Mouse (Mus musculus): ENCODE data around the gene Galnt11.
"Not testable (repeated sequence)": the region's sequence is repeated elsewhere in the genome, so short reads cannot be mapped to it uniquely, and the experiment has no call there.

Galnt11 gene

DNA sequence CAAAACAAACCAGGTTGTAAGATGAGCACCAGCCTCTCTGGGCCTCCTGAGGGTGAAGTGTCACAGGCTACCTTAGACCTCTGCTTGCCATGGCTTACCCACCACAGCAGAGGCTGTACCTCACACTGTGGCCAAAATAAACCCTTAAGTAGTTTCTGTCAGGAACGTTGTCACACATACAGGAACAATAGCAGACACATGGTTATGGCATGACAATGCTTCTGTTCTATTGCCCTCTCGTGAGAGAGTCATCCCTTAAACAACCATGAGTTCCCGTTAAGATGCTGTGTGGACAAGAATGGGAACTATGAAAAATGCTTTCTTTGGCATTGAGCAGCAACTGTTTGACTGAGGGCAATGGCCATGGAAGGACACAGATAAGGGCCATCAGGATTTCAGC lies at the start of gene Galnt11:
Gene Galnt11, plus strand, starts transcription at position 301 of the 400 bp plus-strand sequence.
- DNase-seq (ENCODE audit: extremely low read depth, low read depth, low spot score): no peak

DNA sequence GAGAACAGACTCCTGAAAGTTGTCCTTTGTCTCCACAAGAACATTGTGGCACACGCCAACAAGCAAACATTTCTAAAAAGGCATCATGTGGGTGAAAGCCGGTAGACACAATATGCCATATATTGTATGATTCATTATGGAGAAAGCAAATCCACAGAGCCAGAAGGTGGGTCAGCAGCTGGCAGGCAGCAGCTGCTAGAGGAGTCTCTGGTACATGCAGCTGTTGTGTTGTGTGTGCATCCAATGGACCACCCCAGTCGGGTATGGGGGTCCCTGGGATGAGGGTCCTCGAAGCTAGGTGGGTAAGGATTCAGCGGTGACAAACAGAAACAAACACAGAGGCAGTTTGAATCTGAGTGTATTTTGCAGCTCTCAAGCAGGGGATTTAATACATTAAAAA lies 43.8 kb upstream of the Galnt11 start:
- DNase-seq (ENCODE audit: extremely low read depth, low read depth, low spot score): not testable (repeated sequence)

DNA sequence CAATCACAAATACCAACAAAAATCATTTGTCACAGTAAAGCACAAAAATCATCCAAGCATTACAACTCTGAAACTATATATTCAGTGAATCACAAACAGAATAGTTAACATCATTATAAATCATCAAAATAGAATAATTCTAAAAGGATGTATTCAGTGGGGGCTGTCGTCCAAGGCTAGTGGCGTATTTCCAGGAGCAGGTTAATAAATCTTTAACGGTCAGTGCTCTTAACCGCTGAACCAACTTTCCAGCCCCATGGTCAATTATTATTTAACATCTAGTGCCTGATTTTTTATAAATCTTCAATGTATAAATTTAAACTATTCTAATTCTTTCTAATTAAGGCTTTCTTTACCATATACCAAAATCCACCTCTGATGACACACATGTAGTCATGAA lies 43.2 kb upstream of the Galnt11 start:
- not testable (repeated sequence) for DNase-seq (ENCODE audit: extremely low read depth, low read depth, low spot score)

DNA sequence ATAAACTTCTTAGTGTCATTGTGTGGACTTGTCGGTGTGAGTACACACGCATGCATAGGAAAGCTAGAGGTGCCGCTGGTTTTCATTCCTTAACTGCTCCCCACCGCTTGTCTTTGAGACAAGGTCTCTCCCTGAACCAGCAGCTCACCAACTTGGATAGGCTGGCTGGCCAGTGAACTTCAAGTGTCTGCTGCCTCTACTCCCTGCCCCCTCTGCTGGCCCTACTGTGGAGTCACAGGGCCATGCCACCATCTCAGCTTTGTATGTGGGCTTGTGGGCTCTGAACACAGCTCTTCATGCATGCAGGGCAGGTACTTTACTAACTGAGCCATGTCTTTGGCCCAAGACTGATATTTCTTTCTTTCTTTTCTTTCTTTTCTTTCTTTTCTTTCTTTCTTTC lies 42.4 kb upstream of the Galnt11 start:
- no peak for DNase-seq (ENCODE audit: extremely low read depth, low read depth, low spot score)

DNA sequence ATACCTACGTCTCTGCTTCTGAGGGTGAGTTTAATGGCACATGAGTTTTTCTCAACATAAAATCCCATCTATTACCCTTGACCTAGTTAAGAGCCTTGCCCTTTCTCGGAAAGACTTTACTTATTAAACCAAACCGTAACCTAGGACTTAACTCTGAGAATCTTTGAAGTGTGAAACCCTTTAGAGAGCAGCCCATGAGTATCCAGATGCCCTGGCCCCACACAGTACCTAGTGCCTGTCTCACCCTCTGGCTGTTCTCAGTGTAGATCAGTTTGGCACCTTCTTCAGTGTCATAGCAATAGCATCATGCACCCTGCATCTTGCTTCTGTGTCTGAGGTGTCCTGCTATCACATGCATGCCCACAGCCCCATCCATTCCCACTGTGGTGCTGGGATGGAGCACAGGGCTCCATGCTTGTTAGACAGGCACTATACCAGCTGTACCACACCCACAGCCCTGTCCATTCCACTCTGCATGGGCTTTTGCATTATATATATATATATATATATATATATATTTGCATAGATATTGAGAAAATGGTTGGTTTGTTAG lies 41.7 kb upstream of the Galnt11 start:
- no peak for DNase-seq (ENCODE audit: extremely low read depth, low read depth, low spot score)

DNA sequence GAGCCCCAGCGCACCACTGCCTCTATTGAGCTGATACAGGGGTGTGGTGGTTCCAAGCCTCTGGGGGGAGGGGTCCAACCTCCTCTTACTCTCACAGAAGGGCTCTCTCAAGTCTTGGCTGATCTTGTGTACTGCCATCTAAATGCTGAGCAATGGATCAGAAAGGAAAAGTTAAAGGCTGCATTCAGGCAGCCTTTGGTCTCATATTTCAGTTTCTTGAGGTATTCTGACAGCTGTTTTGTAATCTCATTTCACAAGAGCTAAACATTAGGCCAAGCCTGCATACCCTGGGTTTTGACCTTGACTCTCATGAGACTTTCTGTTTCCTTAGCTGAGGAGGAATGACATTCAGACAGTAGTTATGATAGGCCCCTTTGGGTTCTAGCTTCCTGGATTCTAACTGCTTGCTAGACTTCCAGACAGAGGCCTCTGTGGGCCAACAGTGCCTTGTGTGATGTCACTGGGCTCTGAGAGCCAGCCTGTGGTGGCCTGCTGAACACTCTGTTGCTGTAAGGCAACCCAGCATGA lies 40.6 kb upstream of the Galnt11 start, which contains the start of gene Galntl5:
Gene Galntl5, plus strand, starts transcription at position 457 of the 528 bp plus-strand sequence.
- DNase-seq (ENCODE audit: extremely low read depth, low read depth, low spot score): no peak

DNA sequence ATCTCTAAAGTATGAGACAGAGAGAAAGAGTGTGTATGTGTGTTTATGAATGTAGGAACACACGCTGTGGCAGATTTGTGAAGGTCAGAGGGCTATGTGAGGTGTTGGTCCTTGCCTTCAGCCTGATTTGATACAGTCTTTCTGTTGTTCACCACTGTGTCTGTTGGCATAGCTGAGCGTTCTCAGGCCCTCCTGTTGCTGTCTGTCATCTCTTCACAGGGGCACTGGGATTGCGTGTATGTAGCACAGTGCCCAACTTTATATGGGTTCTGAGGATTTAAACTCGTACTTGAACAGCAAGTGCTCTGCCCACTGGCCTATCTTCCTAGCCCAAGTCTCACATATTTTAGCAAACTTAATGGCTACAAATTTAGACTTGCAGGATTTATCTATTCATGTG lies 38.1 kb upstream of the Galnt11 start:
- no peak for DNase-seq (ENCODE audit: extremely low read depth, low read depth, low spot score)

DNA sequence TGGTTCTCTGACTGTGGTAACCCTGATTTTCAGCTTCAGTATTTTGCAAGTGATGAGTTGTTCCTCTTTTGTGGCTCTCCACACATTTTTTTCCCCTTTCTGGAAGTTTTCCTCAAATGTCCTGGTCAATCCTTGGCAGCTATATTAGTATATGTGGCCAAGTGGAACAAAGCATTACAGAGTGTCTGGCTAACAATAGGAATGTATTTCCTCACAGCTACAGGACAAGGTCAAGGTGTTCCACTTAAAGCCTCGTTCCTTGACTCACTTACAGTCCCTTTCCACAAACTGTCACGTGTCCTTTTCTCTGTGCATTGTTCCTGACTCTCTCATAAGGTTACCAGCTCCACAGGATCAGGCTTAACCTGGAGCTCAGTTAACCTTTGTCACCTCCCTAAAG lies 37.1 kb upstream of the Galnt11 start:
- DNase-seq (ENCODE audit: extremely low read depth, low read depth, low spot score): peak; percentile 21

DNA sequence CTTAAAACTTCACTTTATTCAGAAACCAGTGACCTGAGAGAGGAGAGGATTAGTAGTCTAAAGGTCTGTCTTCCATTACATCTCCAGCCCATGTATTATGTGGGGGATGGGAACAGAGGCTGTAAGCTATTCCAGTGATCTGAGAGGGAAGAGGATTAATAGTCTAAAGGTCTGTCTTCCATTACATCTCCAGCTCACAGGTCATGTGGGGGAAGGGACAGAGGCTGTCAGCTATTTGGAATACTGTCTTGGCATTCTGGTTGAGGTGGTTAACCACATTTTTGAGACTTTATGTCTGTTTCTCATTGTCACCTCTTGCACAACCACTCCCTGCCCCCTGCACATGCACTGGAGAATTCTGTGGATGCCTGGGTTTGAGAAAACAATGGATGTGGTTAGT lies 34.0 kb upstream of the Galnt11 start:
- no peak for DNase-seq (ENCODE audit: extremely low read depth, low read depth, low spot score)

DNA sequence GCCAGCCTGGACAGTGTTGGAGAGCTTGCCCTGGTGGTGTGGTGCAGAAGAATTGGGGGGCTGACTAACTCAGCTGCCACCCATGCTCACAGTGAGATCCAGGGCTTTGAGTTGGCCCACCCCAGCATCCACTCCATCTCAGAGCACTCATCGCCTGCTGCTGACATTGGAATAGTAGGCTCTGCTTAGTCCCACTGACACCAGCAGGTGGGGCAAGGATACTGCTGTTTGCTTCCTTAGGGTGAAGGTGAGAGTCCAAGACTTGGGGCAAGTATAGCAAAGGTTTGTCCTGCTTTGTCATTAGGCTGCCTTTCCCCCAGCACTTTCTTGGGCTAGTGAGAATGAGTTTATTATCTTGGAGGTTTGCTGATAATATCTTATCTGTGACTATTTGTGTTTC lies 32.9 kb upstream of the Galnt11 start:
- DNase-seq (ENCODE audit: extremely low read depth, low read depth, low spot score): no peak

DNA sequence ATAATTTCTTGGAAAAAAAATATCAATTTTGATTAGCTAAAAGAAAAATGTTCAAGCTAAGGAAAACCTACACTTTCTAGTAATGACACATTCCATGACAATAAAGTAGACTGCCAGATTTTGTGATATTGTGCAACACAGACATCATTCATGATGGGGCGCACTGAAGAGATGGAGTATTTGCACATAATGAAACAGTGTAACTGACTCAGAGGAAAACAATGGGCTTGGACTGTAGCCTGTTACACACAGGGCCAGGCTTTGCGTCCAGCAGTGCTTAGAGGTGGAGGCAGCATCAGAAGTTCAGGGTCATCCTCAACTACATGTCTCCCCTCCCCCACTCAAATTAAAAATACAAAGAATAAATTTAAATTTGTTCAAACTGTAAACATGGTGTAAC lies 31.2 kb upstream of the Galnt11 start:
- no peak for DNase-seq (ENCODE audit: extremely low read depth, low read depth, low spot score)

DNA sequence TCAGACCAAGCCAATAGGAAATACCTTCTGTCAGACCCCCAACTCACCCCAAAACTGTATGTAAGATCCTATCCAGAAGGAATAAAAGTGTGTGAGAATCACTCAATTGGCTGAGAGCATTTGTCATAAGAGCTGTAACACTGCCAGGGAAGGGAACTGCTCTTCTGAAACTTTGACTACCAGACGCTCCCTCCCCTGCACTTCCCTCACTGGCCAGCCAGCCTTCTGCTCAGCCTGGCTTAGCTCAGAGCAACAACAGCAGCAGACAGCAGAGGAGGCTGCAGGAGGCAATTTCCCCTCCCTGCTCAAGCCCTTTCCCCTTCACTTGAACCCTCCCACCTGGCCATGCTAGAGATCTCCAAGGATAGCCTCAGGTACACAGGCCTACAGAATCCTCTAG lies 9.8 kb upstream of the Galnt11 start:
- DNase-seq (ENCODE audit: extremely low read depth, low read depth, low spot score): no peak

DNA sequence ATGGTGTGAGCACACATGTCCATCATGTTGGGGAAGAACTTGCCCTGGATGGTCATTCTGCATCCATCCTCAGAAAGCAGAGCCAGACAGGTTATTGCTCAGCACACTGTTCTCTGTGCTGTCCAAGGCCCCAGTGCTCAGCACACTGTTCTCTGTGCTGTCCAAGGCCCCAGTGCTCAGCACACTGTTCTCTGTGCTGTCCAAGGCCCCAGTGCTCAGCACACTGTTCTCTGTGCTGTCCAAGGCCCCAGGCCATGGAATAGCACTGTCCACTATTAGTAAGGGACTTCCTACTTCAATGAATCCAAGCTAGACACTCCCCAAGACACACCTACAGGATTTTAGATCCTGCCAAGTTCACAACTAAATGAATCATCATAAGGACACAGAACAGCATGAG lies 8.5 kb upstream of the Galnt11 start:
- not testable (repeated sequence) for DNase-seq (ENCODE audit: extremely low read depth, low read depth, low spot score)

DNA sequence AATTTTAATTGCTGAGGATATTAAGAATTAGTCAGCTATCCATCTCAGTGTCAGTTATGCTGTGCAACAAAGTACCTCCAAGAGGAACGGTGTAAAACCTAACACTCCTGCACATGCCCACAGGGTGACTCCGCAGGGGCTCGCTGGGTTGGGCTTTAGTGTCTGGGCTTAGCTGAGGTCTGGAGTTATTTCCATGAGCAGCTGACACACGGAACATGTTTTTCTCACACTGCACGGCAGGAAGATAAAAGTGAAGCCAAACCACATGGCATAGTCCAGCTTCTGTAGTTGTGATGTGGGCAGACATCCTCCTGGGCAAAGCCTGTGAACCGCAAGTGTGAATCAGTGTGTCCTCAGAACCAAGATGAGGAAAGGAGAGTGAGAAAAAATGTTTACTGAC lies 6.7 kb upstream of the Galnt11 start:
- DNase-seq (ENCODE audit: extremely low read depth, low read depth, low spot score): no peak

DNA sequence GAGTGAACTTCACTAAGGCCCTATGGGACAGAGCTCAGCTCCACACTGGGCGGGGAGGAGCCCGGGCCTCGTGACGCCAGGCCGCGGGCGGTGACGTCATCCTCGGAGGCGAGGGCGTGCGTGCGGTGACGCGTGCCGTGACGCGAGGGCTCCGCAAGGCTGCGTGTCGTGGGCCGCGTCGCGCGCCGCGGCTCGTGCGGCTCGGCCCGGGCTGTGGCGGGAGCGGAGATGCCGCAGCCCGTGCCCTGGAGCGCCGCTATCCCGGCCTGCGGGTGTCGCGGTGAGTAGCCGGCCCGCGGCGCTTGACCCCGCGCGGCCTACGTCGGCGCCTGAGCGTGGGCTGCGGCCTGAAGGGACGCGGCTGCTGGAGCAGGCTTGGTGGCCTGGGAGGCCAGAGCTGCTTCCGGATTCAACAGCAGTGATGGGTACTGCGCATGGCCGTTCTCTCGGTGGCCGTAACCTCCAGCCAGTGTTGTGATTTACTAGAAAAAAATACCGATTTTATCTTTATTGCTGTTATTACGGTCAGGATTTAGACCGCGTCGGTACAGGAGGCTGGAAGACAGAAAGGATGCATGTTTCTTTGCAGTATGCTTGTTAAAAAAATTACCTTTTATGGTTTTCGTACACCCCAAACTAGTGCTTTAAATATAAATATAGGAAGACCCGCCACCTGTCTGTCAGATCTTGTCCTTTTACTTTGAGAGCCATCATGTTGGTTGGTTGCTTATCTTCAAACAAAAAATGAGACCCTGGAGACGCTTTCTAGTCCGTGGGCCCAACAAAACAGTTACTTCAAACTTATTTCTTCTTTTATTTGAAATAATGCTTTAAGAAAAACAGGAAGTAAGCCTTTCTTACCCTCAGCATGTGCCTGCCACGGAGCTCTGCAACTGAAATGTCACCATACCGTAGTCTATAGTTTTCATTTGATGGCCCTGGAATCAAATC lies 1.3 kb downstream of the Galnt11 start, which contains the start of gene E130116L18Rik:
Gene E130116L18Rik, minus strand, starts transcription at position 402 of the 951 bp plus-strand sequence.
- no peak for DNase-seq (ENCODE audit: extremely low read depth, low read depth, low spot score)

DNA sequence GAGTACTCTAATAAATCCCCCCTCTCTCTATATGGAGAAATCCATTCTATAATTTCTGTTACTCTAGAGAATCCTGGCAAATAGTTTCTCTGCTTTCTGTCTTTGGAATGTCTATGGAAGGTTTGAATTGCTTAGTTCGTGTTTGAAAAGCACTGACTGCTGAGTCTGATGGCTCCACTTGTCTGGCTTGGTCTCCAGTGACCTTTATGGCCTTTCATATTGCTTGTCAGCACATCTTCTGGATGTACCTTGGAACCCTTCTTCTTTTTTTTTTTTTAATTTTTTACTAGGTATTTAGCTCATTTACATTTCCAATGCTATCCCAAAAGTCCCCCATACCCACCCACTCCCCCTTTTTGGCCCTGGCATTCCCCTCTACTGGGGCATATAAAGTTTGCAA lies 2.7 kb downstream of the Galnt11 start:
- DNase-seq (ENCODE audit: extremely low read depth, low read depth, low spot score): not testable (repeated sequence)

DNA sequence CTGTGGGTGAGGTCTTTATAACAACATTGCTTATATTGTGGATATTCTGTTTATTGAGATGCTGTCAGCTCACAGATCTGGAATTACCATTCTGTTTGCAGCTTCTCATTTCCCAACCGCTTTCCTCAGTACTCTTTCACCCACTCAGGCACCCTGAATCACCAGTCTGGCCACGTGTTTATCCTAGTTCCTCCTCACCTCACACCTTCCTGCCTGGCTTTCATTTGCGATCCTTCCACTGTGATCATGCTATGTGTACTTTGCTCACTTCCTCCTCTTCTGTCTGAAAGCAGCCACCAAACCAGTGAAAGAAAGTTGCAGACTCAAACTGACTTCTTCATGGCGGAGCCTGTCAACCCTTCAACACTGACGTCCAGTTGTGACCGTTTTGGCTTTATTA lies 21.4 kb downstream of the Galnt11 start:
- DNase-seq (ENCODE audit: extremely low read depth, low read depth, low spot score): no peak

DNA sequence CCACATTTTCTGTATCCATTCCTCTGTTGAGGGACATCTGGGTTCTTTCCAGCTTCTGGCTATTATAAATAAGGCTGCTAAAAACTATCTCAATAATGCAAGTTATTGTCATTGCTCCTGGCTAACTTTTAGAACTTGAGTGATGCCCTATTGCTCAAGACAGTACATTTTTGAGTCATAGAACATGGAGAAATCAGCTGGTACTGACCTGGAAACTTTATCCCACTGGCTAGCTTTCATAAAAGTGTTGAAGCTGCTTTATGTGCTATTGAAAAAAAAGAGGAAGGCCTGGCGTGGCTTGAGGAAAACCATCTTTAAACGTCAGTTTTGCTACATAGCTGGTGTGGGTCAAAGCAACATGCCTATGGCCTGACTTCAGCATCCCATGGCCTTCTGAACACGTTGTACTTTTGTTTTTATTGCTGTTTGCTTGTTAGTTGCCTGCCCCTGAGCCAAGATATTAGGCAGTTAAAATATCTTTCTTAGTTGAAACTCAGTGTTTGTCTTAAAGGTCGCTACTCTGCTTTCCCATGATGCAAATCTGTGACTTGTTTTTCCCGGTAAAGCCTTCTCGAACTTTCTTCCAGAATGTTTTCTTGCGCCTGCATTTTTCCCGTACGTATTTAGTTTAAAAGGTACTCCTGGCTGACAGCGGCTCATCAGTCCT lies 24.2 kb downstream of the Galnt11 start:
- no peak for DNase-seq (ENCODE audit: extremely low read depth, low read depth, low spot score)

DNA sequence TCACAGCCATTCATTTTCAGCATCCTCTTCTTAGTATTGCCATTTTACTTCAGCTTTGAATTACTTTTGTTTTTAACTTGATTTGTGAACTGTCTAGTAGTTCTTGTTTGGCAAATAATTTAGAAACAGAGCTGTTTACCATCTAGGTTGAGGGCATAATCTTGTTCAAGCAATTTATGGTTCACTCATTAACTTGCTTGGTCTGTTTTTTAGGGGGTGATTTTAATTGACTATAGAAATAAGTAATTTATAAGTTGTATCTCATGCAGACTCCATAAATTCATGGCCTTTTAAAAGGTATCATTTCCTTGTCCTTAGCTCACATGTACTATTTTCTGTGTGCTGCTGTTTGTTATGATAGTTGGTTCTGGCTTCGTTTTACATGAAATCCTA lies 24.8 kb downstream of the Galnt11 start:
- DNase-seq (ENCODE audit: extremely low read depth, low read depth, low spot score): no peak

DNA sequence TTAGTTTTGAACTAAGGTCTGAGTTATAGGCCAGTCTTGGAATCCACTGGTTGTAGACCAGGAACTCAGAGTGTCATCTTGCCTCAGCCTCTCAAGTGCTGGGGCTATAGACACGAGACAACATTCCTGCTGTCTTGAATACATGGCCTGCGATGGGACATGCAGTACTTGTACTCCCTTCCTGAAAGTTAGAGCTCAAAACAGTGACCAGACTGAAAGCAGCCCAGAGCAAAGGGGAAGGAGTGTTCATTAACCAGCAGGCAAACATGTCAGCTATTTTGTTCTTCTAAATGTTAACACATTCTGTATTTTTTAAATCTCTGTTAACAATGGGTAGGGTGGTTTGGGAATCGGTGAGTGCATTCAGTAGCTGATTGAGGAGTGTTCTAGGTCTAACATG lies 25.3 kb downstream of the Galnt11 start:
- DNase-seq (ENCODE audit: extremely low read depth, low read depth, low spot score): no peak

DNA sequence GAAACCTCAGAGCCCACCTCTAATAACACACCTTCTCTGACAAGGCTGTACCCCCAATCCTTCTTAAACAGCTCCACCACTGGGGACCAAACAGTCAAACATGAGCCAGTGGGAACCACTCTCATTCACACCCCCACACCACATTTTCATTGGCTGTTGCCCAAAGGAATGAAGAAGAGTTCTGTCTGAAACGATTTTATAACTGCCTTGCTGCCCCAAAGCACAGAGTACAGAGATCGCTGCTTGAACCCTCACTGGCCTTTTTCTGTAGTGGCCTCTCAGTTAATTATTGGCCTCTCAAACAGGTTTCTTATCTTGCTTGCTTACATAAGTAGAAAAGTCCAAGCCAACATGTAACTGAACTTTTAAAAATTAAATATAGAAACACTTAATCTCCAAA lies 30.7 kb downstream of the Galnt11 start:
- no peak for DNase-seq (ENCODE audit: extremely low read depth, low read depth, low spot score)

All from fat pad, adult 2 months (tissue).